Mouse (Mus musculus) liver, adult 2 months (tissue): ENCODE results near the gene Gtf3c2.

Source experiments
- CTCF ChIP-seq: fragments of 200-500 bp; IDR thresholded peaks from 2 replicates; pipeline ENCODE4 v1.5.1; 2011; ENCODE audit warnings: low read depth, low read length, control low read depth
- POLR2A ChIP-seq: fragments of 200-500 bp; IDR thresholded peaks from 2 replicates; pipeline ENCODE4 v1.6.1; 2011; ENCODE audit warnings: low read length, control low read depth; ENCODE audit not compliant: insufficient read depth; ENCODE audit errors: extremely low read depth

DNA sequence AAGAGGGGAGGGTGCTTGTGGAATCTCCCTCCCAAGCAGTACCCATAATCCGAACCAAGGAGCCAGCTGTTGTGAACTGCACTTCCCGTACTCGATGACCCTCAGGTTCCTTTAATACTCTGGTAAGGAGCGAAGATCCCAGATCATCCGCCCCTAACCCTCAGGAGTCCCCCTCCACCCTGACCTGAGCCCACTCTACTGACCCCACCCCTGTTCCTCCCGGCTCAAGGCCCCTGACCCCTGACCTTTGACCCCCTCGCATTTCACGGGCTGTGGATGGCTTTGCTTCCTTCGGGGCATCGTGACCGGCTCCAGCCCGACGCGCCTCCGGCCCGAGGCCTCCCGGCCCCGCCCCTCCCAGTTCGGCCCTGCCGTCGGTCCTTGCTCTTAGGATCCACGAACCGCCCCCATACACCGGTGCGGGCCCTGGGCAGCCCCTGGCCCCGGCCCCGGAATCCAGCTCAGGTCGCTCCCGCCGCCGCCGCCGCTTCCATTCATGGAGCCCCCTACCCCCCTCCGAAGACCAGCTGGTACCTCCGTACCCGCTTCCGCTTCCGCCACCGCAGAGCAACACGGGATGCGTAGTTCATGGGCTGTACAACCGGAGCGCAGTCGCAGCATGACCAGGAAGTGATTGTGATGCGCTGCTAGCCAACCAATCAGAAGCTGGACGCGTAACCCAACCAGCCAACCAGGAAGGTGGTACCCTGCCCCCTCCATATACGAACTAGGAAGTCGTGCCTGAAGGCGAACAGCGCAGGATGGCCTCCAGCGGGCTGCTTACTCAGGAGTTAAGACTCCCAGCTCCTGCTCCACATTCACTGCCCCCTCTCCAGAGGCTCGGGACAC lies 22.0 kb upstream of the Gtf3c2 start, which contains the start of gene Zfp513:
- TF ChIP-seq CTCF = no peak
- peak; percentile 89; the same call in 1 of the 2 replicates for TF ChIP-seq POLR2A
